Mouse (Mus musculus): ENCODE data around the gene Meis2.

DNA sequence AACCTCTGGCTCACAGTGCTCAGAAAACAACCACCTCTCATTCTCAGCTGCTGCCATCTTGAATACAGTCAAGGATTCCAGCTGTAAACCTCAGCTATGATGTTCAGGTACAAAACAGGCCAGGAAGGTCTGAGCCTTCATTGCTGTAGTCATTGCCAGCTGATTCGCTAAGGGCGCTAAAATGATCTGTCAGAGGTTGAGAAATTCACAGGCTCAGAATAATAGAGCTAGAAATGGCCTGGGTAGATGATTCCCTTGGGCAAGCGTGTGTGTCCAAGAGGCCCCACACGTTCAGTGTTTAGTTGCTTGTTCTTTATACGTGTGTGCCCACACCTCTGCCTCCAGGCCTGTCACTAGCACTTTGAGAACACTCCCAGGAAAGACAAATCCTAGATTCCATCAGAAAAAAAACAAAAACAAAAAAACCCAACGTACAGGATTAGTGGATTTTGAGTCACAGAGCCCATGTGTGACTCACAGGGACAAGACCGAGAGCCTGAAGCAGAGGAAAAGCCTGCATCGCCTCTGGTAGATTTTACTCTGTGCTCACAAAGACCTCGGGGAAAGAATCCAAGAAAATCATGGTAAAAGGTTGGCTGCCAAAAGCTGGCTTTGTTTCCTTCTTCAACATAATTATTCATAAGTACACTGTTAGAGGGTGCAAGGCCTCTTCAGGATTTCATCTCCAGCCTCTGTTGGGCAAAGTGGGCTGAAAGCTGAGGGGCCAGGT, 95.4 kb downstream of the Meis2 start:
- no peak for TF ChIP-seq CTCF (IDR thresholded peaks at IDR 0.05; ENCODE audit: borderline replicate concordance, extremely low read depth, insufficient read depth, insufficient read length)
- TF ChIP-seq POLR2A (IDR thresholded peaks at IDR 0.05; ENCODE audit: borderline replicate concordance, extremely low read depth, insufficient read depth, insufficient read length, poor library complexity, severe bottlenecking), result no peak
